In genomic region chr11:21549754-21550153, GRCm38 (mm10) we compare ENCODE assay signal across 14 mouse cellular contexts. TPM values are rescaled to one million over a fixed set of nuclear protein-coding genes. Genes with fewer than 3 reads are reported as not detected.
A peak's percentile ranks its signal among the peaks of the same experiment; 100 is the strongest.
DNase-seq lines count a peak whose midpoint lies in the region; ATAC-seq and TF ChIP-seq lines count a peak whose summit lies in the region.
"Had no signal": no experiment of that assay in that cellular context is flagged by ENCODE, and none has a peak within 500 bp of the region (broad histone marks: within the 10 kb centered on the region; RNA-seq: fewer than 3 reads in every experiment).

No protein-coding gene starts in this region.

- H3K9me3 ChIP-seq in intestine, postnatal 0 days (ENCODE audit: control insufficient read depth), result no peaks in the 10 kb centered on the region
- no peaks in the 10 kb centered on the region for H3K9me3 ChIP-seq in midbrain, embryonic 10.5 days (replicated peaks)
- H3K9me3 ChIP-seq: lung, embryonic 15.5 days had no signal

- H3K9ac ChIP-seq in intestine, postnatal 0 days (ENCODE audit: low read depth, low read length), result no peak overlapping the region
- H3K9ac ChIP-seq: lung, embryonic 15.5 days had no signal

- no peak for TF ChIP-seq CTCF in intestine, postnatal 0 days (IDR thresholded peaks at IDR 0.05; ENCODE audit: low read depth)

- ATAC-seq in activated CD4-positive, CD25-positive, alpha-beta regulatory T cell, adult 4 months, result peak; percentile 51
- ATAC-seq in intestine, postnatal 0 days, result peak; percentile 93
- peak; percentile 72 for ATAC-seq in megakaryocyte progenitor cell, adult 5-6 weeks (replicated peaks; ENCODE audit: poor library complexity)
- ATAC-seq: Patski had no signal

- WGBS in intestine, postnatal 0 days, result 28% methylated on average over 4 of the region's 4 CpGs
- 91% methylated on average over 4 of the region's 4 CpGs for WGBS in midbrain, embryonic 10.5 days

- peak overlapping the region; percentile 32; the same call in 1 of the 2 replicates for H3K4me2 ChIP-seq in intestine, postnatal 0 days (replicated peaks; ENCODE audit: low read depth)
- H3K4me2 ChIP-seq: lung, embryonic 15.5 days had no signal

- H3K4me1 ChIP-seq in intestine, postnatal 0 days (replicated peaks; ENCODE audit: control insufficient read depth, insufficient read depth, low read length), result no peaks in the 10 kb centered on the region; the same call in 1 of the 2 replicates
- H3K4me1 ChIP-seq in midbrain, embryonic 10.5 days, result no peaks in the 10 kb centered on the region
- H3K4me1 ChIP-seq: lung, embryonic 15.5 days had no signal

- peak overlapping the region; percentile 76 for H3K27ac ChIP-seq in intestine, postnatal 0 days (ENCODE audit: low read depth, low read length)
- no peak overlapping the region for H3K27ac ChIP-seq in midbrain, embryonic 10.5 days (replicated peaks)
- H3K27ac ChIP-seq: left cerebral cortex, adult 2 months; lung, embryonic 15.5 days had no signal

- H3K4me3 ChIP-seq in intestine, postnatal 0 days (ENCODE audit: low read depth, low read length), result no peak overlapping the region
- no peak overlapping the region for H3K4me3 ChIP-seq in midbrain, embryonic 10.5 days
- H3K4me3 ChIP-seq: left cerebral cortex, adult 2 months; lung, embryonic 15.5 days had no signal

- peak; percentile 34 for DNase-seq in CD4-positive helper T cell, adult 2 months (ENCODE audit: low read depth, low spot score)
- no peak for DNase-seq in layer of hippocampus, postnatal 14 days (ENCODE audit: low spot score in 2 of 2)
- no peak for DNase-seq in adrenal gland, adult 8-10 months
- DNase-seq in midbrain, embryonic 10.5 days (ENCODE audit: low spot score), result no peak
- DNase-seq in gastrocnemius, adult 18-20 months (ENCODE audit: low spot score), result no peak
- DNase-seq: cerebellum, postnatal 25 days; right cerebral cortex, postnatal 25 days; thymus, postnatal 25 days had no signal

- no peaks in the 10 kb centered on the region for H3K27me3 ChIP-seq in intestine, postnatal 0 days (replicated peaks; ENCODE audit: control insufficient read depth, insufficient read depth, low read length)
- no peaks in the 10 kb centered on the region for H3K27me3 ChIP-seq in midbrain, embryonic 10.5 days (ENCODE audit: low read depth, poor library complexity, severe bottlenecking)
- H3K27me3 ChIP-seq: lung, embryonic 15.5 days; Patski had no signal

- H3K36me3 ChIP-seq in intestine, postnatal 0 days (ENCODE audit: control insufficient read depth, insufficient read depth), result no peaks in the 10 kb centered on the region
- no peaks in the 10 kb centered on the region for H3K36me3 ChIP-seq in midbrain, embryonic 10.5 days
- H3K36me3 ChIP-seq: lung, embryonic 15.5 days had no signal

RNA-seq across cellular contexts. Expression of gene Wdpcp, which starts 22.3 kb away (rescaled TPM):
- polyA plus RNA-seq in activated CD4-positive, CD25-positive, alpha-beta regulatory T cell, adult 4 months (2017; shearing (Covaris generic)), result under 1 TPM; 0.16 to 0.28 TPM
- 1.4 and 2.8 TPM in 2 replicates for polyA plus RNA-seq in intestine, postnatal 0 days (2015; fragmentation: Nextera tagmentation; extraction: Ambion mirVana)
- total RNA-seq in megakaryocyte progenitor cell, adult 5-6 weeks (2015), result 5.3 and 7.3 TPM in 2 replicates
- 14.4 and 27.1 TPM in 2 replicates for total RNA-seq in megakaryocyte progenitor cell, adult 5-6 weeks (2017)
- total RNA-seq in layer of hippocampus, postnatal 14 days (2021), result 10 to 100 TPM; 12.0 to 12.3 TPM
- total RNA-seq in adrenal gland, adult 8-10 months (2022), result 10 to 100 TPM; 13.1 to 19.6 (median 17.7) TPM
- 11.9 and 13.2 TPM in 2 replicates for polyA plus RNA-seq in midbrain, embryonic 10.5 days (2016; fragmentation: Nextera tagmentation; extraction: Ambion mirVana)
- total RNA-seq in gastrocnemius, adult 18-20 months (2021), result 1 to 10 TPM; 2.4 TPM

RNA-seq across cellular contexts. Expression of gene Mdh1, which starts 22.4 kb away (rescaled TPM):
- polyA plus RNA-seq in activated CD4-positive, CD25-positive, alpha-beta regulatory T cell, adult 4 months (2017; shearing (Covaris generic)), result 100 to 1,000 TPM; 387 to 445 TPM
- 779 and 782 TPM in 2 replicates for polyA plus RNA-seq in intestine, postnatal 0 days (2015; fragmentation: Nextera tagmentation; extraction: Ambion mirVana)
- total RNA-seq in megakaryocyte progenitor cell, adult 5-6 weeks (2015), result 219 and 221 TPM in 2 replicates
- total RNA-seq in megakaryocyte progenitor cell, adult 5-6 weeks (2017), result 138 and 144 TPM in 2 replicates
- 100 to 1,000 TPM; 679 to 693 TPM for total RNA-seq in layer of hippocampus, postnatal 14 days (2021)
- 100 to 1,000 TPM; 399 to 717 (median 551) TPM for total RNA-seq in adrenal gland, adult 8-10 months (2022)
- polyA plus RNA-seq in midbrain, embryonic 10.5 days (2016; fragmentation: Nextera tagmentation; extraction: Ambion mirVana), result 427 and 437 TPM in 2 replicates
- total RNA-seq in gastrocnemius, adult 18-20 months (2021), result 100 to 1,000 TPM; 715 to 809 TPM
